Mouse (Mus musculus): ENCODE results near the gene Vipr1.
"Not testable (repeated sequence)": the region's sequence is repeated elsewhere in the genome, so short reads cannot be mapped to it uniquely, and the experiment has no call there.

Gene Vipr1

DNA sequence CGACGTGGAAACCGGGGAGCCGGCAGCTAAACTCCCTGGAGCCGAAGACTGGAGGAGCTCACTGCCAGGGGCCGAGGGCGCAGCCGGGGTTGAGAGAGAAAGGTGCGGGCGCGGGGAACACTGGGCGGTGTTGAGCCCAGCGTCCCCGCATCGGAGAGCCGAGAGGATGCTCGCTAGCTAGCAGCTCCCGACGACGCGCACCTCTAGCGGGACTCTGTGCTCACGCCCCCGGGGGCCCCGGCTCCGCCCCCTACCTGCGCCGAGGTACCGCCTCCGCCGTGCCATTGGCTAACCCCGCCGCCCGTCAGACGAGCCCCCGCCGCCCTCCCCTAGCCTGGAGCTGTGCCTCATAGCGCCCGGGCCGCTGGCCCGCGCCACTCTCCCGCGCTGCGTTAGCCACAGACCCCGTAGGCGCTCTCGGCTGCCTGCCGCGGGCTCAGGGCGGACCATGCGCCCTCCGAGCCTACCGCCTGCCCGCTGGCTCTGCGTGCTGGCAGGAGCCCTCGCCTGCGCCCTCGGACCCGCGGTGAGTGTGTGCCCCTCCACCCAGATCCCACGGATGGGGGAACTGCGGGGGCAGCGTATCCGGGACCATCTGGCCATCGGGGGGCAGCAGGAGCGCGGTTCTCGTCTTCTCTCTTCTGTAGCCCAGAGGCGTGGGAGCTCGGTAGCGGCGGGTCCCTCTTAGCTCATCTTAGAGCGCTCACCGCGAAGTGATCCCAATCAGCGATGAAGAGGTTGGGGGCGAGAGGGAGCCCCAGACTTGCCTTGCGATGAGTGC, at the start of gene Vipr1:
Vipr1 (plus strand) TSS at position 316 of the 781 bp plus-strand sequence.
- peak; percentile 85 for DNase-seq

- DNase-seq, result peak; percentile 45
Measured at GRCm38 (mm10) chr9:121592948-121593550, 49.5 kb upstream of the Vipr1 start.

DNA sequence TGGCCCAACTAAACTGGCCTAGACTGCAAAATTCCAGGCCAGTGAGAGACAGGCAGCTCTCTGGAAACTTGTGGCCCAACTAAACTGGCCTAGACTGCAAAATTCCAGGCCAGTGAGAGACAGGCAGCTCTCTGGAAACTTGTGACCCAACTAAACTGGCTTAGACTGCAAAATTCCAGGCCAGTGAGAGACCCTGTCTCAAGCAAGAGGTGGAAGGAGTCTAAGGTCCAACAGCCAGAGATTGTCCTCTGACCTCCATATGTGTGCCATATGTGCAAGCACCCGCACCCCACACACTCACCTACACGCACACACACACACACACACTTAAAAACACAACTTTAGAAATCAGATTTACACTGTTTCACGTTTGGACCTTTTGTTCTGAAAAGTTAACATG, 48.7 kb upstream of the Vipr1 start:
- not testable (repeated sequence) for DNase-seq

GRCm38 (mm10) chr9:121594771-121595170, 47.7 kb upstream of the Vipr1 start:
- DNase-seq, result no peak

- DNase-seq, result no peak
Measured at GRCm38 (mm10) chr9:121598106-121598505, 44.4 kb upstream of the Vipr1 start.

DNA sequence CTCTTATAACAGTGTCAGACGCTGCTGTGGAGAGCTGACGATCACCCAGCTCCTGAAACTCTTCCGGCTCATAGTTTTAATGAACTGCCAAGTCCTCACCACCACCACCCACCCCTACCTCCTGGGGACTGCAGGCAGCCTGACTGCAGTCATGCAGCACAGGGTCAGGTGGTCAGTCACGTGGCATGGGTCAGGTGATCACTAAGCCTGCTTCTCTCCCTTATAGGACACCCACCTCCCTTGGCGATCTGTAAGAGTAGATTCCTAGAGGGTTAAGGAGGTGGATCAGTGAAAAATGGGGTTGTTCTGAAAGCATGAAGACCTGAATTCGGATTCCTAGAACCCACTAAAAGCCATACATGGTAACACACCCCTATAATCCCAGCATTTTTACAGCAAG, 43.0 kb upstream of the Vipr1 start:
- DNase-seq, result peak; percentile 40

GRCm38 (mm10) chr9:121600201-121600860, 42.2 kb upstream of the Vipr1 start:
- peak; percentile 42 for DNase-seq

GRCm38 (mm10) chr9:121600861-121601427, 41.6 kb upstream of the Vipr1 start:
- peak; percentile 72 for DNase-seq

GRCm38 (mm10) chr9:121602381-121602780, 40.1 kb upstream of the Vipr1 start:
- DNase-seq, result no peak

DNA sequence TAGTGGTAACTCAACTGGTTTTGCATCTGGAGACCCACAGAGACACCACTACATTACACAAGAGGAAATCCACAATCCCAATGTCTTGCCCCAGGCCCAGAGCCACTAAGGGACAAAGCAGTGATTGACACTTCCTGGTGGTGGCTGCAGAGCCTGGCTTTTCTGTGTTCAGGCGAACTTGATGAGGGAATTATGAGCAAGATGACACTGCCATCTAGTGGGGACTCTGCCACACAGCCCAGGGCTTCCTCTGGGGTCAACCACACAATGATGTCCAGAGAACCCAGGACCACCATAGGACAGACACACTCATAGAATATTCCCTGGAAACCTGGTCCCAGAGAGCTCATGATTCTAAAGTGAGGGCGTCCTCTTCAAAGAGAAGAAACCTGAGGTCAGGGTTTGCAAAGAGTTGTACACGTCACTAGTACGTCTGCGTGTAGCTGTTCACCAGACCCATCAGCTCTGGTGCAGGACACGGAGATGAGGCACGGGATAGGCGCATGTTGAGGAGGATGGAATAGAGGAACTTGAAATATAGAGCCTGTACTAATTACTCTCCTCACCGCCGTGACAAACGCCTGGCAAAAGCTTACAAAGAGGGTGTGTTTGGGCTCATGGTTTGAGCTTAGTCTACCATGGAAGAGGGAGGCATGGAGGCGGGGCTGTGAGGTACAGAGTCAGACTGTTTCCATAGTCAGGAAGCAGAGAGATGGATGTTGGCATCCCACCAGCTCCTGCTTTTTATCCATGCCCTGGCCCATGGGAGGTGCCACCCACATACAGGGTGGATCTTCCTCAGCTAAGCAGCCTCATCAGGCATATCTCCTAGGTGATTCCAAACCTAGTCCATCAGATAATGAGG, 36.9 kb upstream of the Vipr1 start:
- DNase-seq, result peak; percentile 77

DNA sequence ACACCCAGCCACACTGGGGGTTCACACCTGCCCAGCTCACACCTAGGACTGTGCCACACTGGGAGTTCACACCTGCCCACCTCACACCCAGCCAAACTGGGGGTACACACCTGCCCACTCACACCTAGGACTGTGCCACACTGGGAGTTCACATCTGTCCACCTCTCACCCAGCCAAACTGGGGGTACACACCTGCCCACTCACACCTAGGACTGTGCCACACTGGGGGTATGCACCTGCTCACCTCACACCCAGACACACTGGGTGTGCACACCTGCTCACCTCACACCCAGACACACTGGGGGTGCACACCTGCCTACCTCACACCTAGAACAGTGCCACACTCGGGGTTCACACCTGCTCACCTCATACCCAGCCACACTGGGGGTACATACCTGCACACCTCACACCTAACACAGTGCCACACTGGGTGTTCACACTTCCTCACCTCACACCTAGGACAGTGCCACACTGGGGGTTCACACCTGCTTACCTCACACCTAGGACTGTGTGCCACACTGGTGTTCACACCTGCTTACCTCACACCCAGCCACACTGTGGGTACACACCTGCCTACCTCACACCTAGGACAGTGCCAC, 35.9 kb upstream of the Vipr1 start:
- no peak for DNase-seq

DNA sequence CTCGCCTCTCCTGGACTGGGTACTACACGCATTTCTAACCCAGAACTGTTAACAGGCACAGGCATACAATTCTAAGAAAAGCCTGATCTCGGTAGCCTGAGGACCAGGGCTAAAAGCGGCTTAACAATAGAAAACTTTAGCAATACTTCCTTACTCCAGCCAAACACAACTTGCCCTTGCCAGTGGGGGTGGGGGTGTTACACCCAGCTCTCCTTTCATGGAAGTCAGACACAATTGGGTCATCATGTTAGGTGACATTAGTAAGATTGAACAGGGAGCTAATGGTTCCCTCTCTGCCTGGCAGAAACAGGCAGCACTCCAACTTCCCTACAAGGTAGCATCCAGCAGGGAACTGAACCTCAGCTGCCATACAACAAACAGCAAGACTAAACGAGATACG, 33.1 kb upstream of the Vipr1 start:
- no peak for DNase-seq

DNA sequence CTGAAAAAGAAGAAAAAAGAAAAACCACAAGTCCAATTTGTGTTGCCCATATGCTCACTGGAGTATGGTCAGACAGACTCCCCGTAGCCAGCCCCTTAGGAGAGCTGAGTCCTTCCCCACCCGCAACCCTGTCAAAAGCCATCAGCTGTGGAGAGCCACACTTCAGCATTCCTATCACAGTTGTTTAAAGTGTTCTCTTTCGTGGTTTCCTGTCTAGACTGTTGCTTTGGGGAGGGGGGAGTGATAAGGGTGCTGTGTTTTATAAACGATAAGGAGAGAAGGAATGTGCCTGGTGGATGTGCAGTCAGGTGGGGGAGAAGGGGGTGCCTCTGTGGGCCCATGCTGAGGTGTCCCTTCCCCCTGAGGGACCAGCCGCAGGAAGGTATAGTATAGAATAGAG, 29.3 kb upstream of the Vipr1 start:
- DNase-seq, result no peak

DNA sequence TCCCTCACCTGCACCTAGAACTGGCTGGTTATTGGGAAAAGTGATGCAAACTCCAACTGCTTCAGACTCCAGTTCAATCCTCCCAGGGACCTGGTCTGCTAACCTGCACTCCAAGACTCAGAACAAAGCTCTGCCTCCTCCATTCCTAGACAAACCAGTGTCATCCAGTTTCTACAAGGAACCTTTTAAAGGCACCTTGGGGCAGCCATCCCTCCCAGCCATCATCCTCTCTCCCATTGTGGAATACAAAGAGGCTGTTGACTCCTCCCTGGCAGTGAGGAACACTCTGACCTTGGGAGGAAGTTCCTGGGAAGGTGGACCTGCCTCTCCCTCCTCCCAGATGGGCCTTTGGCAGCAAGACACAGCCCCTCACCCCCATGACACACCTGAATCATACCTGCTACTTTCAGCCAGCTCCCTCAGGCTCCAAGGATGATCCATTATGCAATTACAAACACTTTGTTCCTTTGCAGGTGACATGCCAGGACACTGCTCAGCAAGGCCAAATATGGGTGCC, 28.2 kb upstream of the Vipr1 start:
- DNase-seq, result no peak

DNA sequence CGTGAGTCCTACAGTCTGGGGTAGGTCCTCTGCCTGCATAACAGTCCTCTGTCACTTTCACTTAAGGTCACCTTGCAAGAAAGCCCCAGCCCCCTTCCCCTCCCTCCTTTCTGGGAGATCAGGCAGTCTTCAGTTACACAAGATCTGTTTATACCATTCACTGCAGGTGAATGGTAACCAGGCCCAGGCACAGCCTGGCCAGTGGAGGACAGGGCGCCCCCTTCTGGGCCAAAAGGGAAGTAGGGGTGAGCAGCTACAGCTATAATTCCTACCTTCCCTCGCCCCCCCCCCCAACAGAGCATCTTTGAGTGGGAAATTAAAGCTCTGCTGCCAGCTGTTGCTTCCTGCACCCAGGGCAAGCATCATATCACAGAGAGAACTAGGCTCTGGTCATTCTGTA, 26.0 kb upstream of the Vipr1 start:
- no peak for DNase-seq

GRCm38 (mm10) chr9:121619441-121619840, 23.1 kb upstream of the Vipr1 start:
- DNase-seq, result no peak

GRCm38 (mm10) chr9:121623235-121623634, 19.3 kb upstream of the Vipr1 start:
- DNase-seq, result no peak

GRCm38 (mm10) chr9:121624920-121625319, 17.6 kb upstream of the Vipr1 start:
- no peak for DNase-seq

- DNase-seq, result no peak
Measured at GRCm38 (mm10) chr9:121630627-121631026, 11.9 kb upstream of the Vipr1 start.

- peak; percentile 56 for DNase-seq
Measured at GRCm38 (mm10) chr9:121631946-121632345, 10.6 kb upstream of the Vipr1 start.

GRCm38 (mm10) chr9:121632891-121633290, 9.6 kb upstream of the Vipr1 start:
- no peak for DNase-seq

- DNase-seq, result no peak
Measured at GRCm38 (mm10) chr9:121633306-121633705, 9.2 kb upstream of the Vipr1 start.

All from layer of hippocampus, adult 9-11 months (tissue).